ENCODE assay signal across 11 mouse cellular contexts in the genomic region with DNA sequence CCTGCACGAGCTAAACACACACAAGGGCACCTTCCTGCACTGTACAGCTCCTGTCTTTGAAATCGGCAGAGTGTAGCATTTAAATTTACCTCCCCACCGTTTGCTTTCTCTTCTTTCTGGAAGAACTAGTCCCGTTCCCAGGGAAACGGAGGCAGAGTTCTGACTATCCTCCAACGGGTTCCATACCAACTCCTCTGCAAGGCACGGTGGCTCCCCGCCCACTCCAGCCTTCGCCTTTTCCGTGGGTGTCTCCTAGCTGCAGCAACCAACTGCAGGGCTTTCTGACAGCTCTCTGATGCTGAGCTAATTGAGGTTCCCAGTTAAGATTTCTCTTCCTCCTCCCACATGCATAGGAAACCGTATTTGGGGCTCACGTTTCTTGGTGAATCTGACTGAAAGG. TPM values are rescaled to one million over a fixed set of nuclear protein-coding genes. Genes with fewer than 3 reads are reported as not detected.
DNase-seq lines count a peak whose midpoint lies in the region; ATAC-seq and TF ChIP-seq lines count a peak whose summit lies in the region.
"Had no signal": no experiment of that assay in that cellular context is flagged by ENCODE, and none has a peak within 500 bp of the region (broad histone marks: within the 10 kb centered on the region; RNA-seq: fewer than 3 reads in every experiment).

No protein-coding gene starts in this region.

- no peaks in the 10 kb centered on the region for H3K9me3 ChIP-seq in limb, embryonic 10.5 days (replicated peaks)
- H3K9me3 ChIP-seq: midbrain, embryonic 10.5 days had no signal

- H3K27ac ChIP-seq in gastrocnemius, adult 2 months: no peak overlapping the region; the same call in 1 of the 2 replicates
- H3K27ac ChIP-seq in limb, embryonic 10.5 days: no peak overlapping the region
- H3K27ac ChIP-seq: midbrain, embryonic 10.5 days had no signal

- no peaks in the 10 kb centered on the region for H3K27me3 ChIP-seq in limb, embryonic 10.5 days (ENCODE audit: low read depth, poor library complexity, severe bottlenecking)

- H3K36me3 ChIP-seq in limb, embryonic 10.5 days: no peaks in the 10 kb centered on the region
- H3K36me3 ChIP-seq: midbrain, embryonic 10.5 days had no signal

- WGBS in limb, embryonic 10.5 days: 75% methylated on average over 12 of the region's 12 CpGs

- H3K4me1 ChIP-seq in limb, embryonic 10.5 days: no peaks in the 10 kb centered on the region
- H3K4me1 ChIP-seq: midbrain, embryonic 10.5 days had no signal

- ATAC-seq in inflammation-experienced regulatory T-cells, adult 6 months: no peak
- ATAC-seq: intestine, embryonic 16.5 days had no signal

- peak overlapping the region; percentile 74 for H3K4me3 ChIP-seq in gastrocnemius, adult 2 months
- H3K4me3 ChIP-seq in limb, embryonic 10.5 days: no peak overlapping the region
- H3K4me3 ChIP-seq: midbrain, embryonic 10.5 days had no signal

- no peak for DNase-seq in gastrocnemius, adult 2 months
- DNase-seq in gastrocnemius, adult 8-10 months (ENCODE audit: low spot score in 2 of 2): no peak
- DNase-seq in frontal cortex, postnatal 10 days (ENCODE audit: low spot score in 2 of 2): peak; percentile 77 to 81
- peak; percentile 36 to 86 for DNase-seq in layer of hippocampus, postnatal 14 days (ENCODE audit: low spot score in 2 of 2)
- DNase-seq in right cerebral cortex, adult 2 months (ENCODE audit: low spot score in 2 of 2): peak; percentile 88 to 89
- DNase-seq in limb, embryonic 10.5 days (ENCODE audit: low spot score): no peak
- DNase-seq in lung, postnatal 4 days: no peak
- DNase-seq: cerebellum, adult 11 months had no signal

- no peak for TF ChIP-seq CTCF in gastrocnemius, adult 2 months (IDR thresholded peaks at IDR 0.05)

- intact Hi-C loops in gastrocnemius, adult 2 months (cut with DNase I): no loop called here

RNA-seq across cellular contexts. Expression of gene Actn2, which starts 6.5 kb away (rescaled TPM):
- total RNA-seq in gastrocnemius, adult 2 months (2021): 1,000 to 10,000 TPM in 1 of 2 experiments, 100 to 1,000 TPM in 1; 773 to 1,947 TPM
- total RNA-seq in gastrocnemius, adult 8-10 months (2022): 100 to 1,000 TPM; 853 to 990 (median 915) TPM
- total RNA-seq in layer of hippocampus, postnatal 14 days (2021): 10 to 100 TPM; 21.8 to 23.3 TPM
- 1.3 and 2.6 TPM in 2 replicates for polyA plus RNA-seq in limb, embryonic 10.5 days (2016; fragmentation: Nextera tagmentation; extraction: Ambion mirVana)
- 10 to 100 TPM in 1 of 3 experiments, 1 to 10 TPM in 2; 2.5 to 36.2 (median 6.1) TPM for polyA plus RNA-seq in inflammation-experienced regulatory T-cells, adult 6 months (2017; shearing (Covaris generic))

Comparison
In these comparisons a context has a peak if more than half of its experiments do, and no peak if none do; other contexts are left out.
1. DNase-seq: peak in frontal cortex, postnatal 10 days (2 of 2), layer of hippocampus, postnatal 14 days (2 of 2) and right cerebral cortex, adult 2 months (2 of 2); none in gastrocnemius, adult 2 months (single experiment), gastrocnemius, adult 8-10 months (0 of 2), limb, embryonic 10.5 days (single experiment) and lung, postnatal 4 days (0 of 2).
2. RNA of gene Actn2, which starts 6.5 kb away (total RNA-seq): 773 to 1,947 TPM in gastrocnemius, adult 2 months and 853 to 990 TPM in gastrocnemius, adult 8-10 months; 21.8 to 23.3 TPM in layer of hippocampus, postnatal 14 days; every median in the first group is over 10 times any median in the second.